8 mouse cellular contexts compared by ENCODE assay signal in genomic region chr2:180473080-180473440, GRCm38 (mm10). TPM values are rescaled to one million over a fixed set of nuclear protein-coding genes. Genes with fewer than 3 reads are reported as not detected.
DNase-seq lines count a peak whose midpoint lies in the region; ATAC-seq and TF ChIP-seq lines count a peak whose summit lies in the region.

No protein-coding gene starts in this region.

- H3K36me3 ChIP-seq in kidney, embryonic 16.5 days (ENCODE audit: insufficient read depth, low read length), result no peaks in the 10 kb centered on the region
- no peaks in the 10 kb centered on the region for H3K36me3 ChIP-seq in limb, embryonic 14.5 days (ENCODE audit: control insufficient read depth, insufficient read depth, low read length)
- no peaks in the 10 kb centered on the region for H3K36me3 ChIP-seq in neural tube, embryonic 11.5 days (ENCODE audit: control insufficient read depth, insufficient read depth, low read length)

- TF ChIP-seq POLR2A in limb, embryonic 14.5 days (IDR thresholded peaks at IDR 0.05; ENCODE audit: borderline replicate concordance, extremely low read depth, insufficient read depth, insufficient read length), result no peak

- H3K4me2 ChIP-seq in kidney, embryonic 16.5 days (replicated peaks; ENCODE audit: low read depth, low read length), result no peak overlapping the region
- H3K4me2 ChIP-seq in limb, embryonic 14.5 days (replicated peaks; ENCODE audit: low read depth, low read length, severe bottlenecking), result no peak overlapping the region
- H3K4me2 ChIP-seq in neural tube, embryonic 11.5 days (ENCODE audit: low read depth), result no peak overlapping the region

- no peaks in the 10 kb centered on the region for H3K27me3 ChIP-seq in kidney, embryonic 16.5 days (ENCODE audit: insufficient read depth, low read length)
- no peaks in the 10 kb centered on the region for H3K27me3 ChIP-seq in limb, embryonic 14.5 days (ENCODE audit: control insufficient read depth, insufficient read depth, low read length)
- no peaks in the 10 kb centered on the region for H3K27me3 ChIP-seq in neural tube, embryonic 11.5 days (ENCODE audit: control insufficient read depth, insufficient read depth, low read length)

- H3K27ac ChIP-seq in kidney, embryonic 16.5 days (ENCODE audit: low read length), result no peak overlapping the region
- no peak overlapping the region for H3K27ac ChIP-seq in limb, embryonic 14.5 days (replicated peaks; ENCODE audit: low read depth, low read length)
- H3K27ac ChIP-seq in neural tube, embryonic 11.5 days (ENCODE audit: low read depth, low read length), result no peak overlapping the region

- peak; percentile 43 for DNase-seq in kidney, adult 11 months
- DNase-seq in kidney, adult 18-20 months, result no peak
- peak; percentile 23 to 52 for DNase-seq in cerebellum, postnatal 36 days
- DNase-seq in frontal cortex, postnatal 25 days (ENCODE audit: low spot score in 2 of 2), result peak; percentile 32 to 47
- peak; percentile 94 for DNase-seq in limb, embryonic 14.5 days (ENCODE audit: low spot score)
- DNase-seq in neural tube, embryonic 11.5 days (ENCODE audit: low spot score), result peak; percentile 77
- DNase-seq in thymus, postnatal 14 days, result peak; percentile 48

- no peak overlapping the region for H3K4me3 ChIP-seq in kidney, embryonic 16.5 days (ENCODE audit: low read length)
- H3K4me3 ChIP-seq in limb, embryonic 14.5 days (replicated peaks; ENCODE audit: low read length), result no peak overlapping the region
- no peak overlapping the region for H3K4me3 ChIP-seq in neural tube, embryonic 11.5 days (ENCODE audit: low read depth, low read length)

- H3K9ac ChIP-seq in kidney, embryonic 16.5 days (replicated peaks; ENCODE audit: low read length), result no peak overlapping the region
- H3K9ac ChIP-seq in limb, embryonic 14.5 days (ENCODE audit: low read depth, low read length, severe bottlenecking), result no peak overlapping the region
- no peak overlapping the region for H3K9ac ChIP-seq in neural tube, embryonic 11.5 days (ENCODE audit: low read length)

- H3K9me3 ChIP-seq in kidney, embryonic 16.5 days (ENCODE audit: low read length), result no peaks in the 10 kb centered on the region
- H3K9me3 ChIP-seq in limb, embryonic 14.5 days (ENCODE audit: control insufficient read depth, low read length), result no peaks in the 10 kb centered on the region
- H3K9me3 ChIP-seq in neural tube, embryonic 11.5 days (ENCODE audit: control insufficient read depth, low read length), result no peaks in the 10 kb centered on the region

- 0 out of 2 replicates have a peak, but pooled peaks cover 4% of the 10 kb centered on the region for H3K4me1 ChIP-seq in kidney, embryonic 16.5 days (ENCODE audit: insufficient read depth, low read length)
- no peaks in the 10 kb centered on the region; the same call in 1 of the 2 replicates for H3K4me1 ChIP-seq in limb, embryonic 14.5 days (ENCODE audit: control insufficient read depth, insufficient read depth, low read length)
- H3K4me1 ChIP-seq in neural tube, embryonic 11.5 days (ENCODE audit: control insufficient read depth, insufficient read depth, low read length), result no peaks in the 10 kb centered on the region

- WGBS in kidney, embryonic 16.5 days, result 28% methylated on average over 7 of the region's 7 CpGs
- 38% methylated on average over 7 of the region's 7 CpGs for WGBS in limb, embryonic 14.5 days
- 37% methylated on average over 7 of the region's 7 CpGs for WGBS in neural tube, embryonic 11.5 days

- peak; percentile 87 for ATAC-seq in kidney, embryonic 16.5 days (ENCODE audit: low FRiP score, low TSS enrichment)
- ATAC-seq in limb, embryonic 14.5 days (ENCODE audit: low FRiP score, low read depth), result peak; percentile 80; the same call in 1 of the 2 replicates
- ATAC-seq in neural tube, embryonic 11.5 days (ENCODE audit: insufficient read depth, low FRiP score, low TSS enrichment), result peak; percentile 81

RNA-seq across cellular contexts. Expression of gene Slco4a1, which starts 17.0 kb away (rescaled TPM):
- polyA plus RNA-seq in kidney, embryonic 16.5 days (2015; fragmentation: Nextera tagmentation; extraction: Ambion mirVana), result 3.2 and 3.3 TPM in 2 replicates
- 0.87 and 1.1 TPM in 2 replicates for polyA plus RNA-seq in limb, embryonic 14.5 days (2012; rRNA removed)
- 0.41 and 0.54 TPM in 2 replicates for polyA plus RNA-seq in limb, embryonic 14.5 days (2014; fragmentation: Nextera tagmentation; extraction: Ambion mirVana)
- polyA plus RNA-seq in neural tube, embryonic 11.5 days (2014; fragmentation: Nextera tagmentation; extraction: Ambion mirVana), result 3.6 and 6.2 TPM in 2 replicates

RNA-seq across cellular contexts. Expression of gene Ntsr1, which starts 26.7 kb away (rescaled TPM):
- 7.4 and 10.2 TPM in 2 replicates for polyA plus RNA-seq in kidney, embryonic 16.5 days (2015; fragmentation: Nextera tagmentation; extraction: Ambion mirVana)
- 0.52 and 0.77 TPM in 2 replicates for polyA plus RNA-seq in limb, embryonic 14.5 days (2012; rRNA removed)
- polyA plus RNA-seq in limb, embryonic 14.5 days (2014; fragmentation: Nextera tagmentation; extraction: Ambion mirVana), result 0.40 TPM in 2 replicates
- 0.15 and 0.69 TPM in 2 replicates for polyA plus RNA-seq in neural tube, embryonic 11.5 days (2014; fragmentation: Nextera tagmentation; extraction: Ambion mirVana)
